ENCODE assay signal across 10 mouse cellular contexts in the genomic region with DNA sequence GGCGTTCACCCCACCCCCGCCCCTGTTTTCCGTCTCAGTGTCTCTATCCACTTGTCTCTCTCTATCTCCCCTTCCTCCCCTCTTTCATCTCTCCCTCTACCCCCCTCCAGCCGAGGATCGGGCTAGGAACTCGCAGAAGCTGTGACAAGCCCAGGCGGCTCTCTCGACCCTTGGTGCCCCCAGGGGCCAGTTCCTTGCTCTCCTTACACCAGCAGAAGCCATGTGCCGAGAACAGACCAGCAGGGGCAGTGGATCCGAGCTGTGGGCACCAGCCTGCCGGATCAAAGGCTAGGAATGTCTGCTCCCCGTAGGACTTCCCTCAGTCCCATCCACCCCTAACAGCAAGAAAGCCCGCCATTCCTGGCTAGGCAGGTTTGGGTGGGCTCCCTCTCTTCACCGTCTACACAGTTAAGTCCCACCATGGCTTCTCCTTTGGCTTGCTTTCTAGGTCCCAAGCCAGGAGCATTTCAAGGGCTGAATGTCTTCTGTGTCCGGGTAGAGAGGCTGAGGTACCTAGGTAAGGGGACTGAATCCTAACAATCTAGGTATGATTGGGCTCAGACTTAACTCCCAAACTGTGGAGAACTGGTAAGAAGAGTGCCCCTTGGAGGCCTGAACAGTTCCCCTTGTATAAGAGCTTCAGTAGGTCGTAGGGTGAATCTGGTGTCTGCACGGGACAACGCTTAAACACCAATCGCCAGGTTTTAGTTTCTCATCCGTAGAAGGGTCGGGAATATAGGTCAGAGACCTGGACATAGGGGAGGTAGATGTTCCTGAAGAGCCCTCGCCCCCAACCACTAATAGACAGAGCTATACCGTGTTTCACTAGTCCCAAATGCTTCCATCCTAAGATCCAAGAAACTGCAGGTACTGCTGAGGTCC. TPM values are rescaled to one million over a fixed set of nuclear protein-coding genes. Genes with fewer than 3 reads are reported as not detected.
DNase-seq lines count a peak whose midpoint lies in the region; ATAC-seq lines count a peak whose summit lies in the region.
"Had no signal": no experiment of that assay in that cellular context is flagged by ENCODE, and none has a peak within 500 bp of the region (broad histone marks: within the 10 kb centered on the region; RNA-seq: fewer than 3 reads in every experiment).

No protein-coding gene starts in this region.

- H3K4me3 ChIP-seq in heart, embryonic 16.5 days (ENCODE audit: low read length): peak overlapping the region; percentile 36; the same call in 1 of the 2 replicates
- peak overlapping the region; percentile 33 for H3K4me3 ChIP-seq in embryonic facial prominence, embryonic 12.5 days
- H3K4me3 ChIP-seq in intestine, embryonic 15.5 days (replicated peaks): no peak overlapping the region
- peak overlapping the region; percentile 42 for H3K4me3 ChIP-seq in neural tube, embryonic 13.5 days

- no peak overlapping the region for H3K9ac ChIP-seq in heart, embryonic 16.5 days (ENCODE audit: low read length)
- no peak overlapping the region for H3K9ac ChIP-seq in embryonic facial prominence, embryonic 12.5 days
- no peak overlapping the region for H3K9ac ChIP-seq in intestine, embryonic 15.5 days
- H3K9ac ChIP-seq in neural tube, embryonic 13.5 days: peak overlapping the region; percentile 66

- H3K9me3 ChIP-seq in heart, embryonic 16.5 days (replicated peaks; ENCODE audit: control insufficient read depth, low read length): no peaks in the 10 kb centered on the region
- no peaks in the 10 kb centered on the region for H3K9me3 ChIP-seq in embryonic facial prominence, embryonic 12.5 days
- no peaks in the 10 kb centered on the region for H3K9me3 ChIP-seq in intestine, embryonic 15.5 days
- H3K9me3 ChIP-seq in neural tube, embryonic 13.5 days: no peaks in the 10 kb centered on the region

- 2% methylated on average over 23 of the region's 23 CpGs for WGBS in heart, embryonic 16.5 days
- WGBS in embryonic facial prominence, embryonic 12.5 days: 2% methylated on average over 23 of the region's 23 CpGs
- 1% methylated on average over 23 of the region's 23 CpGs for WGBS in intestine, embryonic 15.5 days
- WGBS in neural tube, embryonic 13.5 days: 2% methylated on average over 23 of the region's 23 CpGs

- H3K36me3 ChIP-seq in heart, embryonic 16.5 days (ENCODE audit: control insufficient read depth, insufficient read depth): no peaks in the 10 kb centered on the region
- no peaks in the 10 kb centered on the region for H3K36me3 ChIP-seq in embryonic facial prominence, embryonic 12.5 days
- no peaks in the 10 kb centered on the region for H3K36me3 ChIP-seq in intestine, embryonic 15.5 days
- H3K36me3 ChIP-seq in neural tube, embryonic 13.5 days: no peaks in the 10 kb centered on the region

- ATAC-seq in heart, embryonic 16.5 days (replicated peaks; ENCODE audit: extremely low read depth, insufficient read depth, low FRiP score): no peak
- no peak for ATAC-seq in embryonic facial prominence, embryonic 12.5 days (ENCODE audit: insufficient number of reproducible peaks, insufficient read depth, low FRiP score, low TSS enrichment)
- ATAC-seq in intestine, embryonic 15.5 days: no peak
- no peak for ATAC-seq in neural tube, embryonic 13.5 days (ENCODE audit: low read depth)

- DNase-seq in heart, adult 11 months: no peak
- DNase-seq in gastrocnemius, adult 8-10 months (ENCODE audit: low spot score in 2 of 2): no peak
- no peak for DNase-seq in thymus, postnatal 36 days
- no peak for DNase-seq in adrenal gland, postnatal 4 days (ENCODE audit: low spot score in 2 of 2)

- peak overlapping the region; percentile 51 for H3K4me2 ChIP-seq in heart, embryonic 16.5 days (ENCODE audit: low read depth, low read length)
- H3K4me2 ChIP-seq in embryonic facial prominence, embryonic 12.5 days (replicated peaks): peak overlapping the region; percentile 61
- peak overlapping the region; percentile 61 for H3K4me2 ChIP-seq in intestine, embryonic 15.5 days (replicated peaks)
- peak overlapping the region; percentile 69 for H3K4me2 ChIP-seq in neural tube, embryonic 13.5 days

- no peak overlapping the region for H3K27ac ChIP-seq in heart, embryonic 16.5 days (ENCODE audit: low read length)
- no peak overlapping the region for H3K27ac ChIP-seq in embryonic facial prominence, embryonic 12.5 days
- no peak overlapping the region for H3K27ac ChIP-seq in intestine, embryonic 15.5 days
- H3K27ac ChIP-seq in neural tube, embryonic 13.5 days (replicated peaks): no peak overlapping the region

- H3K4me1 ChIP-seq in heart, embryonic 16.5 days (ENCODE audit: control insufficient read depth, insufficient read depth, low read length): peaks cover 8% of the 10 kb centered on the region
- H3K4me1 ChIP-seq in embryonic facial prominence, embryonic 12.5 days: peaks cover 15% of the 10 kb centered on the region
- H3K4me1 ChIP-seq in intestine, embryonic 15.5 days (replicated peaks): peaks cover 21% of the 10 kb centered on the region
- H3K4me1 ChIP-seq in neural tube, embryonic 13.5 days (replicated peaks): peaks cover 43% of the 10 kb centered on the region

- peaks cover 92% of the 10 kb centered on the region for H3K27me3 ChIP-seq in heart, embryonic 16.5 days (ENCODE audit: control insufficient read depth, insufficient read depth, low read length)
- peaks cover 97% of the 10 kb centered on the region for H3K27me3 ChIP-seq in embryonic facial prominence, embryonic 12.5 days
- H3K27me3 ChIP-seq in intestine, embryonic 15.5 days (replicated peaks): peaks cover 94% of the 10 kb centered on the region
- peaks cover 90% of the 10 kb centered on the region for H3K27me3 ChIP-seq in neural tube, embryonic 13.5 days

RNA-seq across cellular contexts. Expression of gene Wnt3, which starts 1.2 kb away (rescaled TPM):
- not detected in 2 replicates for polyA plus RNA-seq in heart, embryonic 16.5 days (2015; fragmentation: Nextera tagmentation; extraction: Ambion mirVana)
- 4.7 and 6.1 TPM in 2 replicates for polyA plus RNA-seq in embryonic facial prominence, embryonic 12.5 days (2016; fragmentation: Nextera tagmentation; extraction: Ambion mirVana)
- polyA plus RNA-seq in intestine, embryonic 15.5 days (2015; fragmentation: Nextera tagmentation; extraction: Ambion mirVana): 0.31 and 0.49 TPM in 2 replicates
- polyA plus RNA-seq in neural tube, embryonic 13.5 days (2015; fragmentation: Nextera tagmentation; extraction: Ambion mirVana): 8.1 and 9.2 TPM in 2 replicates
- under 1 TPM in 2 of 4 experiments, not detected in 2; 0.07 to 0.09 TPM for total RNA-seq in gastrocnemius, adult 8-10 months (2022)
- under 1 TPM; 0.11 to 0.42 TPM for total RNA-seq in adrenal gland, postnatal 4 days (2021)
- total RNA-seq: common myeloid progenitor, adult 5-6 weeks; MEL had no signal

RNA-seq across cellular contexts. Expression of gene Wnt9b, which starts 23.1 kb away (rescaled TPM):
- polyA plus RNA-seq in heart, embryonic 16.5 days (2015; fragmentation: Nextera tagmentation; extraction: Ambion mirVana): 0.27 and 0.41 TPM in 2 replicates
- polyA plus RNA-seq in embryonic facial prominence, embryonic 12.5 days (2016; fragmentation: Nextera tagmentation; extraction: Ambion mirVana): 3.5 and 4.3 TPM in 2 replicates
- 0.04 and 0.08 TPM in 2 replicates for polyA plus RNA-seq in intestine, embryonic 15.5 days (2015; fragmentation: Nextera tagmentation; extraction: Ambion mirVana)
- not detected in 2 replicates for polyA plus RNA-seq in neural tube, embryonic 13.5 days (2015; fragmentation: Nextera tagmentation; extraction: Ambion mirVana)
- under 1 TPM in 1 of 4 experiments, not detected in 3; 0.19 TPM for total RNA-seq in gastrocnemius, adult 8-10 months (2022)
- 1 to 10 TPM in 1 of 2 experiments, under 1 TPM in 1; 0.28 to 1.1 TPM for total RNA-seq in adrenal gland, postnatal 4 days (2021)
- total RNA-seq: common myeloid progenitor, adult 5-6 weeks; MEL had no signal
